Mouse (Mus musculus) intestine, postnatal 0 days (tissue): ENCODE measurements around the gene Itpripl2. TPM values are rescaled to one million over a fixed set of nuclear protein-coding genes. Genes with fewer than 3 reads are reported as not detected.

ENCODE experiments used
- ATAC-seq: fragments of 200-750 bp; cut with Nextera tagmentation; 2 replicates; pipeline ENCODE4 v1.8.0; 2017; ENCODE audit warnings: mild to moderate bottlenecking, moderate TSS enrichment, moderate library complexity
- H3K27ac ChIP-seq: fragments of 300-500 bp; sonication (generic); 2 replicates; pipeline ENCODE4 v1.5.1; 2014; ENCODE audit warnings: mild to moderate bottlenecking, low read depth, low read length, moderate library complexity
- H3K27me3 ChIP-seq: fragments of 300-500 bp; sonication (generic); replicated peaks from 2 replicates; pipeline ENCODE4 v1.6.1; 2014; ENCODE audit warnings: low read length, mixed read lengths; ENCODE audit not compliant: control insufficient read depth, insufficient read depth
- H3K36me3 ChIP-seq: fragments of 300-500 bp; sonication (generic); 2 replicates; pipeline ENCODE4 v1.6.1; 2014; ENCODE audit warnings: mild to moderate bottlenecking, moderate library complexity; ENCODE audit not compliant: control insufficient read depth, insufficient read depth
- H3K4me1 ChIP-seq: fragments of 300-500 bp; sonication (generic); replicated peaks from 2 replicates; pipeline ENCODE4 v1.6.1; 2014; ENCODE audit warnings: antibody characterized with exemption, low read length, mixed read lengths; ENCODE audit not compliant: control insufficient read depth, insufficient read depth
- H3K4me2 ChIP-seq: fragments of 300-500 bp; sonication (generic); replicated peaks from 2 replicates; pipeline ENCODE4 v1.6.1; 2014; ENCODE audit warnings: low read depth, mild to moderate bottlenecking, moderate library complexity
- H3K4me3 ChIP-seq: fragments of 300-500 bp; sonication (generic); 2 replicates; pipeline ENCODE4 v1.5.1; 2014; ENCODE audit warnings: low read depth, low read length
- H3K9ac ChIP-seq: fragments of 300-500 bp; sonication (generic); 2 replicates; pipeline ENCODE4 v1.6.1; 2014; ENCODE audit warnings: mild to moderate bottlenecking, low read depth, low read length
- H3K9me3 ChIP-seq: fragments of 300-500 bp; sonication (generic); 2 replicates; pipeline ENCODE4 v1.6.1; 2016; ENCODE audit warnings: mixed run types; ENCODE audit not compliant: control insufficient read depth
- CTCF ChIP-seq: sonication (generic); IDR thresholded peaks from 2 replicates; pipeline ENCODE4 v1.5.1; 2016; ENCODE audit warnings: low read depth, mild to moderate bottlenecking, control low read depth, antibody characterized with exemption, moderate library complexity
- WGBS: fragments of 180-500 bp; shearing (Covaris S2); extraction: QIAGEN DNeasy Blood & Tissue Kit; methylation state at CpG from one replicate; pipeline ENCODE4 v1.1.7; 2014; 5-methylcytosine and 5-hydroxymethylcytosine counted together
- polyA plus RNA-seq: library from polyadenylated mRNA; unstranded; fragments of >200 nt; fragmentation: Nextera tagmentation; extraction: Ambion mirVana; gene quantifications from 2 replicates; pipeline ENCODE4 v1.2.1, GENCODE M21; 2015

Gene Itpripl2
- 4.6 and 5.6 TPM in 2 replicates for polyA plus RNA-seq

GRCm38 (mm10) chr7:118491431-118492147 lies at the start of gene Itpripl2:
Itpripl2 (minus strand) TSS chr7:118491975.
- H3K9ac ChIP-seq, result peak within 1 kb of the TSS; percentile 90
- H3K4me2 ChIP-seq, result peak within 1 kb of the TSS; percentile 85
- WGBS, result under 1% methylated on average over 55 of the region's 55 CpGs
- H3K27ac ChIP-seq, result peak within 1 kb of the TSS; percentile 89
- no peaks in the 10 kb centered on the region for H3K9me3 ChIP-seq
- peak; percentile 73 for ATAC-seq
- peaks cover 6% of the 10 kb centered on the region; the same call in 1 of the 2 replicates for H3K4me1 ChIP-seq
- H3K36me3 ChIP-seq, result peaks cover 3% of the 10 kb centered on the region; the same call in 1 of the 2 replicates
- no peaks in the 10 kb centered on the region for H3K27me3 ChIP-seq
- H3K4me3 ChIP-seq, result peak within 1 kb of the TSS; percentile 71
- peak; percentile 35; the same call in 1 of the 2 replicates for TF ChIP-seq CTCF

DNA sequence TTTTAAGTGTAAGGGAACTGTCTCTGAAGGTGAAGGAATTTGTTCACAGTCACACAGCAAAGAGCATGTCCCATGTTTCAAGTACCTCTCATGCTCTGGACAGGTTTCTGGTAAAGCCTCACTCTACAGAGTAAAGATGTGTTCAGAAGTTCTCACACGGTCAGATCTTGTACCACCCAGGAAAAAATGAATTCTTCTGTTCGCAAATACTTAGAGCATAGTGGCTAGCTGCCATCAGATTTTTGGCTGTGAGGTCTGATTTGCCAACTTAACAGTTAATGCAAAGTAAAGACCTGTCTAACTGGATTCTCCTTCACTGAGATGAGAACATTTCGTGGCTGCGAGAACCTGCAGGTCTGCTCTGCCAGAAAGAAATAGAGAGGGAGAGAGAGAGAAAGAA lies 43.3 kb upstream of the Itpripl2 start:
- ATAC-seq, result no peak

DNA sequence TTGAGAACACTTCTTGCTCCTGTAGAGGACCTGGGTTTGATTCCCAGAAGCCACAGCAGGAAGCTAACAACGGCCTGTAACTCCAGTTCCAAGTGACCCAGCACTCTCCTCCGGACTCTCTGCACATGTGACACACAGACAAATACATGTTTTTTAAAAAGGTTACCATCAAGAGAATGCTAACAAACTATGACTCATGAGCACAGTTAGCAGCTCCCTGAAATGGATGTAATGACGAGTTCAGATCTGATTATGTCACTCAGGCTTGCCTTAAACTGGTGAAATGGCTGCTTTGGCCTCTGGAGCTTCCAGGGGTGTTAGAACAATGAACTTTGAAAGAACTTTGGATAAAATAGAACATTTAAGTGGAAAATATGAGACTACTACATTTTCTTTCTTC lies 42.6 kb upstream of the Itpripl2 start:
- Histone ChIP-seq H3K9me3 (no peaks in the 10 kb centered on the region), H3K27me3 (no peaks in the 10 kb centered on the region), H3K4me1 (0 out of 2 replicates have a peak, but pooled peaks cover 4% of the 10 kb centered on the region), H3K9ac (no peak overlapping the region), H3K36me3 (peaks cover 3% of the 10 kb centered on the region; the same call in 1 of the 2 replicates), H3K27ac (no peak overlapping the region), H3K4me3 (no peak overlapping the region), H3K4me2 (no peak overlapping the region)
- no peak for TF ChIP-seq CTCF
- ATAC-seq, result no peak
- WGBS, result 76% methylated on average over 3 of the region's 3 CpGs

More for the DNA sequence above, 43.3 kb upstream of the Itpripl2 start:
- Histone ChIP-seq H3K27ac (no peak overlapping the region), H3K9me3 (no peaks in the 10 kb centered on the region), H3K4me1 (0 out of 2 replicates have a peak, but pooled peaks cover 4% of the 10 kb centered on the region), H3K4me3 (no peak overlapping the region), H3K27me3 (no peaks in the 10 kb centered on the region), H3K9ac (no peak overlapping the region), H3K36me3 (no peaks in the 10 kb centered on the region), H3K4me2 (no peak overlapping the region)
- 78% methylated on average over 4 of the region's 4 CpGs for WGBS
- TF ChIP-seq CTCF, result no peak

DNA sequence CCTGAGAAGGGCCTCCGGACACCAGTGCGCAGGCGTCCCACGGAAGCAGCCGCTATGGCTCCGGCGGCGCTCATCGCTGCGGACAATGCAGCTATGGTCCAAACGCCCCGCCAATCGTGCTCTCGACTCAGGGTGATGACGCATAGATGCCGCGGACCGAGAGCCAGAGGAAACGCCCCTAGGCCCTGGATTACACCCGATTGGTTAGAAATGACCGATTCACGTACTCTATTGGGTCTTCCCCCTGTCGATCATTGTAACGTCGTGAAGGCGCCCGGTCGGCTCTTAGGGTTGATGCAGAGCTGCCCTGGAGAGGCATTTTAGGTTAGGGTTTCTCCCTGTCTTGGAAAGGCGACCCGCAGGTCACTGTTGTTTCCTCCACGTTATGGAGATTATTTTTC lies 41.4 kb upstream of the Itpripl2 start, which contains the start of gene Coq7:
Coq7 (minus strand) TSS at position 179 of the 401 bp plus-strand sequence.
- H3K27me3 ChIP-seq, result no peaks in the 10 kb centered on the region
- peak; percentile 99 for ATAC-seq
- peak within 1 kb of the TSS; percentile 57 for H3K4me3 ChIP-seq
- peak within 1 kb of the TSS; percentile 90 for H3K27ac ChIP-seq
- 0 out of 2 replicates have a peak, but pooled peaks have one; percentile 1 for TF ChIP-seq CTCF
- 0 out of 2 replicates have a peak, but pooled peaks cover 4% of the 10 kb centered on the region for H3K4me1 ChIP-seq
- H3K4me2 ChIP-seq, result peak within 1 kb of the TSS; percentile 74
- under 1% methylated on average over 31 of the region's 31 CpGs for WGBS
- H3K9ac ChIP-seq, result peak within 1 kb of the TSS; percentile 64
- H3K36me3 ChIP-seq, result peaks cover 13% of the 10 kb centered on the region; the same call in 1 of the 2 replicates
- no peaks in the 10 kb centered on the region for H3K9me3 ChIP-seq

GRCm38 (mm10) chr7:118532519-118533177 lies 40.9 kb upstream of the Itpripl2 start:
- WGBS, result under 1% methylated on average over 36 of the region's 36 CpGs
- H3K4me2 ChIP-seq, result peak overlapping the region; percentile 74
- H3K4me3 ChIP-seq, result peak overlapping the region; percentile 57
- peaks cover 14% of the 10 kb centered on the region; the same call in 1 of the 2 replicates for H3K36me3 ChIP-seq
- peak; percentile 97 for ATAC-seq
- peak overlapping the region; percentile 56 for H3K9ac ChIP-seq
- TF ChIP-seq CTCF, result peak; percentile 36
- H3K27ac ChIP-seq, result peak overlapping the region; percentile 90
- 0 out of 2 replicates have a peak, but pooled peaks cover 4% of the 10 kb centered on the region for H3K4me1 ChIP-seq
- H3K9me3 ChIP-seq, result no peaks in the 10 kb centered on the region
- no peaks in the 10 kb centered on the region for H3K27me3 ChIP-seq

GRCm38 (mm10) chr7:118526967-118527366 lies 35.2 kb upstream of the Itpripl2 start:
- TF ChIP-seq CTCF, result no peak
- H3K9me3 ChIP-seq, result no peaks in the 10 kb centered on the region
- no peak overlapping the region for H3K4me3 ChIP-seq
- no peak overlapping the region for H3K4me2 ChIP-seq
- no peak overlapping the region for H3K9ac ChIP-seq
- WGBS, result 80% methylated on average over 4 of the region's 4 CpGs
- peaks cover 51% of the 10 kb centered on the region for H3K36me3 ChIP-seq
- ATAC-seq, result no peak
- H3K4me1 ChIP-seq, result no peaks in the 10 kb centered on the region
- no peak overlapping the region for H3K27ac ChIP-seq
- H3K27me3 ChIP-seq, result no peaks in the 10 kb centered on the region
